Mouse (Mus musculus) intestine, postnatal 0 days (tissue): Measurements from ENCODE around the gene Wfdc12. TPM values are rescaled to one million over a fixed set of nuclear protein-coding genes. Genes with fewer than 3 reads are reported as not detected.
"Not testable (repeated sequence)": the region's sequence is repeated elsewhere in the genome, so short reads cannot be mapped to it uniquely, and the experiment has no call there.

ENCODE experiments used
- ATAC-seq: fragments of 200-750 bp; cut with Nextera tagmentation; 2 replicates; pipeline ENCODE4 v1.8.0; 2017; ENCODE audit warnings: mild to moderate bottlenecking, moderate TSS enrichment, moderate library complexity
- H3K27ac ChIP-seq: fragments of 300-500 bp; sonication (generic); 2 replicates; pipeline ENCODE4 v1.5.1; 2014; ENCODE audit warnings: mild to moderate bottlenecking, low read depth, low read length, moderate library complexity
- H3K27me3 ChIP-seq: fragments of 300-500 bp; sonication (generic); replicated peaks from 2 replicates; pipeline ENCODE4 v1.6.1; 2014; ENCODE audit warnings: low read length, mixed read lengths; ENCODE audit not compliant: control insufficient read depth, insufficient read depth
- H3K36me3 ChIP-seq: fragments of 300-500 bp; sonication (generic); 2 replicates; pipeline ENCODE4 v1.6.1; 2014; ENCODE audit warnings: mild to moderate bottlenecking, moderate library complexity; ENCODE audit not compliant: control insufficient read depth, insufficient read depth
- H3K4me1 ChIP-seq: fragments of 300-500 bp; sonication (generic); replicated peaks from 2 replicates; pipeline ENCODE4 v1.6.1; 2014; ENCODE audit warnings: antibody characterized with exemption, low read length, mixed read lengths; ENCODE audit not compliant: control insufficient read depth, insufficient read depth
- H3K4me2 ChIP-seq: fragments of 300-500 bp; sonication (generic); replicated peaks from 2 replicates; pipeline ENCODE4 v1.6.1; 2014; ENCODE audit warnings: low read depth, mild to moderate bottlenecking, moderate library complexity
- H3K4me3 ChIP-seq: fragments of 300-500 bp; sonication (generic); 2 replicates; pipeline ENCODE4 v1.5.1; 2014; ENCODE audit warnings: low read depth, low read length
- H3K9ac ChIP-seq: fragments of 300-500 bp; sonication (generic); 2 replicates; pipeline ENCODE4 v1.6.1; 2014; ENCODE audit warnings: mild to moderate bottlenecking, low read depth, low read length
- H3K9me3 ChIP-seq: fragments of 300-500 bp; sonication (generic); 2 replicates; pipeline ENCODE4 v1.6.1; 2016; ENCODE audit warnings: mixed run types; ENCODE audit not compliant: control insufficient read depth
- CTCF ChIP-seq: sonication (generic); IDR thresholded peaks from 2 replicates; pipeline ENCODE4 v1.5.1; 2016; ENCODE audit warnings: low read depth, mild to moderate bottlenecking, control low read depth, antibody characterized with exemption, moderate library complexity
- WGBS: fragments of 180-500 bp; shearing (Covaris S2); extraction: QIAGEN DNeasy Blood & Tissue Kit; methylation state at CpG from one replicate; pipeline ENCODE4 v1.1.7; 2014; 5-methylcytosine and 5-hydroxymethylcytosine counted together
- polyA plus RNA-seq: library from polyadenylated mRNA; unstranded; fragments of >200 nt; fragmentation: Nextera tagmentation; extraction: Ambion mirVana; gene quantifications from 2 replicates; pipeline ENCODE4 v1.2.1, GENCODE M21; 2015

The Wfdc12 gene
- polyA plus RNA-seq, 1 experiment from 2014 or later: not detected

- no peak overlapping the region for H3K9ac ChIP-seq
- no peak overlapping the region for H3K4me3 ChIP-seq
- no peaks in the 10 kb centered on the region for H3K9me3 ChIP-seq
- no peaks in the 10 kb centered on the region for H3K4me1 ChIP-seq
- no peak for TF ChIP-seq CTCF
- no peak overlapping the region for H3K27ac ChIP-seq
- no peaks in the 10 kb centered on the region for H3K36me3 ChIP-seq
- H3K27me3 ChIP-seq: no peaks in the 10 kb centered on the region
- H3K4me2 ChIP-seq: no peak overlapping the region
- ATAC-seq: no peak
- WGBS: 87% methylated on average over 5 of the region's 5 CpGs
Observed at GRCm38 (mm10) chr2:164212711-164213110, 22.3 kb upstream of the Wfdc12 start.

- Histone ChIP-seq H3K9me3 (no peaks in the 10 kb centered on the region), H3K36me3 (no peaks in the 10 kb centered on the region), H3K4me2 (no peak overlapping the region), H3K27me3 (no peaks in the 10 kb centered on the region), H3K27ac (no peak overlapping the region), H3K4me1 (no peaks in the 10 kb centered on the region), H3K4me3 (no peak overlapping the region), H3K9ac (no peak overlapping the region)
- WGBS: 90% methylated on average over 4 of the region's 4 CpGs
- TF ChIP-seq CTCF: no peak
- ATAC-seq: no peak
Observed at GRCm38 (mm10) chr2:164210892-164211291, 20.5 kb upstream of the Wfdc12 start.

GRCm38 (mm10) chr2:164206676-164207075, 16.3 kb upstream of the Wfdc12 start:
- Histone ChIP-seq H3K9me3 (no peaks in the 10 kb centered on the region), H3K4me1 (no peaks in the 10 kb centered on the region), H3K27ac (no peak overlapping the region), H3K36me3 (no peaks in the 10 kb centered on the region), H3K4me2 (no peak overlapping the region), H3K4me3 (no peak overlapping the region), H3K27me3 (no peaks in the 10 kb centered on the region), H3K9ac (no peak overlapping the region)
- ATAC-seq: no peak
- TF ChIP-seq CTCF: no peak
- 64% methylated on average over 4 of the region's 4 CpGs for WGBS

- not testable (repeated sequence) for H3K27ac ChIP-seq, H3K27me3 ChIP-seq, H3K4me2 ChIP-seq, H3K4me3 ChIP-seq, H3K9ac ChIP-seq, ATAC-seq, H3K36me3 ChIP-seq, H3K9me3 ChIP-seq, H3K4me1 ChIP-seq
- 91% methylated on average over 10 of the region's 10 CpGs for WGBS
Observed at GRCm38 (mm10) chr2:164206011-164206410, 15.6 kb upstream of the Wfdc12 start.

- no peak within 1 kb of the TSS for H3K27ac ChIP-seq
- 83% methylated on average over 20 of the region's 20 CpGs for WGBS
- H3K9me3 ChIP-seq: no peaks in the 10 kb centered on the region
- H3K9ac ChIP-seq: no peak within 1 kb of the TSS
- no peak within 1 kb of the TSS for H3K4me2 ChIP-seq
- no peaks in the 10 kb centered on the region for H3K27me3 ChIP-seq
- TF ChIP-seq CTCF: no peak
- no peaks in the 10 kb centered on the region for H3K36me3 ChIP-seq
- no peak for ATAC-seq
- H3K4me3 ChIP-seq: no peak within 1 kb of the TSS
- no peaks in the 10 kb centered on the region for H3K4me1 ChIP-seq
Observed at GRCm38 (mm10) chr2:164199626-164200327, 9.4 kb upstream of the Wfdc12 start, which contains the start of gene Wfdc15a. TSS of gene Wfdc15a (minus strand) at chr2:164200130.

DNA sequence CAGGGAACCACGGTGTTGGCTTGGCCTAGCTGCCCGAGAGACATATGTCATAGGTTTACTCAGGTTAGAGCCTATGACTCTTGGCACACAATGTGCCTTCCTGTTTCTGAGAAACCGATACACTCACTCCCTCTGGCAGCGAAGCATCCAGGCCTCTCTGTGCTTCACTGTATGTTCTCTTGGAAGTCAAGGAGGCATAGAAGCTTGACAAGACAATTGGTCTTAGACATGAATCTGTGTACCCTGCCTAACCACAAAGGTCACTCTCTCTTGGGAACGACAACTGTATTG, 6.2 kb upstream of the Wfdc12 start:
- Histone ChIP-seq H3K4me3 (no peak overlapping the region), H3K9ac (no peak overlapping the region), H3K9me3 (no peaks in the 10 kb centered on the region), H3K27ac (no peak overlapping the region), H3K27me3 (no peaks in the 10 kb centered on the region), H3K4me2 (no peak overlapping the region), H3K4me1 (no peaks in the 10 kb centered on the region), H3K36me3 (no peaks in the 10 kb centered on the region)
- TF ChIP-seq CTCF: no peak
- 73% methylated on average over 5 of the region's 5 CpGs for WGBS
- no peak for ATAC-seq
